Mouse (Mus musculus) midbrain, embryonic 14.5 days (tissue): ENCODE measurements around the gene Mdfic. TPM values are rescaled to one million over a fixed set of nuclear protein-coding genes. Genes with fewer than 3 reads are reported as not detected.
A peak's percentile ranks its signal among the peaks of the same experiment; 100 is the strongest.

ENCODE experiments used
- ATAC-seq: fragments of 200-750 bp; cut with Nextera tagmentation; 2 replicates; pipeline ENCODE4 v1.8.0; 2017; ENCODE audit warnings: moderate number of reproducible peaks, moderate library complexity; ENCODE audit not compliant: low FRiP score, low TSS enrichment
- DNase-seq: peaks from one replicate; pipeline ENCODE4 v3.0.0-alpha.2; 2015
- H3K27ac ChIP-seq: fragments of 300-500 bp; sonication (generic); replicated peaks from 2 replicates; pipeline ENCODE4 v1.5.1; 2014; ENCODE audit warnings: mild to moderate bottlenecking, low read depth, low read length, moderate library complexity
- H3K27me3 ChIP-seq: fragments of 300-500 bp; sonication (generic); 2 replicates; pipeline ENCODE4 v1.6.1; 2014; ENCODE audit warnings: low read length, control low read depth, mixed read lengths; ENCODE audit not compliant: control insufficient read depth, insufficient read depth
- H3K36me3 ChIP-seq: fragments of 300-500 bp; sonication (generic); 2 replicates; pipeline ENCODE4 v1.6.1; 2014; ENCODE audit warnings: low read length, control low read depth; ENCODE audit not compliant: control insufficient read depth, insufficient read depth
- H3K4me1 ChIP-seq: fragments of 300-500 bp; sonication (generic); 2 replicates; pipeline ENCODE4 v1.6.1; 2014; ENCODE audit warnings: mild to moderate bottlenecking, antibody characterized with exemption, low read length, control low read depth; ENCODE audit not compliant: control insufficient read depth, insufficient read depth
- H3K4me2 ChIP-seq: fragments of 300-500 bp; sonication (generic); 2 replicates; pipeline ENCODE4 v1.6.1; 2014; ENCODE audit warnings: mild to moderate bottlenecking, low read length, moderate library complexity
- H3K4me3 ChIP-seq: fragments of 300-500 bp; sonication (generic); replicated peaks from 2 replicates; pipeline ENCODE4 v1.5.1; 2014; ENCODE audit warnings: low read depth, low read length
- H3K9ac ChIP-seq: fragments of 300-500 bp; sonication (generic); replicated peaks from 2 replicates; pipeline ENCODE4 v1.6.1; 2014; ENCODE audit warnings: mild to moderate bottlenecking, low read length, moderate library complexity
- H3K9me3 ChIP-seq: fragments of 300-500 bp; sonication (generic); 2 replicates; pipeline ENCODE4 v1.6.1; 2016; ENCODE audit warnings: low read length, control low read depth, mixed read lengths; ENCODE audit not compliant: control insufficient read depth
- whole genome bisulfite sequencing: fragments of 180-500 bp; shearing (Covaris S2); extraction: QIAGEN DNeasy Blood & Tissue Kit; methylation state at CpG from one replicate; pipeline ENCODE4 v1.1.7; 2014; 5-methylcytosine and 5-hydroxymethylcytosine counted together
- polyA plus RNA-seq: library from polyadenylated mRNA; unstranded; fragments of >200 nt; fragmentation: Nextera tagmentation; extraction: Ambion mirVana; gene quantifications from 2 replicates; pipeline ENCODE4 v1.2.1, GENCODE M21; 2014

The Mdfic gene
- polyA plus RNA-seq, 1 experiment from 2014 or later = 1.1 TPM

- 87% methylated on average over 4 of the region's 4 CpGs for WGBS
- no peak for ATAC-seq
These were observed 10.2 kb downstream of the Mdfic start for GRCm38 (mm10) chr6:15730666-15731065.

GRCm38 (mm10) chr6:15731452-15731851, 11.0 kb downstream of the Mdfic start:
- H3K36me3 ChIP-seq = no peaks in the 10 kb centered on the region
- no peak for ATAC-seq
- 89% methylated on average over 7 of the region's 7 CpGs for WGBS
- DNase-seq = no peak
- H3K9ac ChIP-seq = no peak overlapping the region
- no peaks in the 10 kb centered on the region for H3K9me3 ChIP-seq
- H3K27ac ChIP-seq = no peak overlapping the region
- no peak overlapping the region for H3K4me2 ChIP-seq
- H3K27me3 ChIP-seq = no peaks in the 10 kb centered on the region
- H3K4me3 ChIP-seq = no peak overlapping the region
- no peaks in the 10 kb centered on the region for H3K4me1 ChIP-seq

More at GRCm38 (mm10) chr6:15730666-15731065, 10.2 kb downstream of the Mdfic start:
- no peak overlapping the region for H3K4me3 ChIP-seq
- no peaks in the 10 kb centered on the region for H3K9me3 ChIP-seq
- H3K4me1 ChIP-seq = no peaks in the 10 kb centered on the region
- no peak overlapping the region for H3K9ac ChIP-seq
- no peaks in the 10 kb centered on the region for H3K36me3 ChIP-seq
- no peak overlapping the region for H3K27ac ChIP-seq
- H3K27me3 ChIP-seq = no peaks in the 10 kb centered on the region
- DNase-seq = no peak
- no peak overlapping the region for H3K4me2 ChIP-seq

- Histone ChIP-seq H3K9me3 (no peaks in the 10 kb centered on the region), H3K27ac (no peak overlapping the region), H3K4me2 (no peak overlapping the region), H3K4me3 (no peak overlapping the region), H3K9ac (no peak overlapping the region), H3K4me1 (no peaks in the 10 kb centered on the region), H3K27me3 (no peaks in the 10 kb centered on the region), H3K36me3 (no peaks in the 10 kb centered on the region)
- WGBS = 70% methylated on average over 8 of the region's 8 CpGs
- ATAC-seq (no peak), DNase-seq (peak; percentile 23)
These were observed 17.0 kb downstream of the Mdfic start for GRCm38 (mm10) chr6:15737312-15737911.

GRCm38 (mm10) chr6:15738331-15738943, 18.0 kb downstream of the Mdfic start:
- Histone ChIP-seq H3K4me3 (no peak overlapping the region), H3K9me3 (no peaks in the 10 kb centered on the region), H3K9ac (no peak overlapping the region), H3K27ac (no peak overlapping the region), H3K4me1 (no peaks in the 10 kb centered on the region), H3K27me3 (no peaks in the 10 kb centered on the region), H3K4me2 (no peak overlapping the region), H3K36me3 (no peaks in the 10 kb centered on the region)
- no peak for DNase-seq
- no peak for ATAC-seq
- WGBS = 76% methylated on average over 5 of the region's 5 CpGs

- Histone ChIP-seq H3K27ac (no peak overlapping the region), H3K36me3 (no peaks in the 10 kb centered on the region), H3K4me3 (no peak overlapping the region), H3K4me2 (no peak overlapping the region), H3K27me3 (no peaks in the 10 kb centered on the region), H3K9ac (no peak overlapping the region), H3K9me3 (no peaks in the 10 kb centered on the region), H3K4me1 (no peaks in the 10 kb centered on the region)
- WGBS = 90% methylated on average over 3 of the region's 3 CpGs
- no peak for ATAC-seq
- no peak for DNase-seq
These were observed 18.7 kb downstream of the Mdfic start for GRCm38 (mm10) chr6:15739132-15739531.

- H3K27me3 ChIP-seq = no peaks in the 10 kb centered on the region
- no peaks in the 10 kb centered on the region for H3K4me1 ChIP-seq
- H3K4me2 ChIP-seq = no peak overlapping the region
- ATAC-seq = no peak
- no peak overlapping the region for H3K27ac ChIP-seq
- no peak overlapping the region for H3K4me3 ChIP-seq
- no peak for DNase-seq
- H3K9ac ChIP-seq = no peak overlapping the region
- H3K9me3 ChIP-seq = no peaks in the 10 kb centered on the region
- H3K36me3 ChIP-seq = no peaks in the 10 kb centered on the region
- 83% methylated on average over 6 of the region's 6 CpGs for WGBS
These were observed 22.2 kb downstream of the Mdfic start for GRCm38 (mm10) chr6:15742591-15743149.

- Histone ChIP-seq H3K4me3 (no peak overlapping the region), H3K36me3 (no peaks in the 10 kb centered on the region), H3K27ac (no peak overlapping the region), H3K9me3 (no peaks in the 10 kb centered on the region), H3K27me3 (no peaks in the 10 kb centered on the region), H3K4me1 (no peaks in the 10 kb centered on the region), H3K9ac (no peak overlapping the region), H3K4me2 (no peak overlapping the region)
- DNase-seq (no peak), ATAC-seq (no peak)
- 83% methylated on average over 8 of the region's 8 CpGs for WGBS
These were observed 22.9 kb downstream of the Mdfic start for GRCm38 (mm10) chr6:15743291-15743792.

GRCm38 (mm10) chr6:15743793-15744192, 23.3 kb downstream of the Mdfic start:
- H3K27me3 ChIP-seq = no peaks in the 10 kb centered on the region
- ATAC-seq (no peak), DNase-seq (no peak)
- H3K4me1 ChIP-seq = no peaks in the 10 kb centered on the region
- H3K27ac ChIP-seq = no peak overlapping the region
- H3K36me3 ChIP-seq = no peaks in the 10 kb centered on the region
- 88% methylated on average over 6 of the region's 6 CpGs for WGBS
- no peak overlapping the region for H3K4me2 ChIP-seq
- H3K9ac ChIP-seq = no peak overlapping the region
- H3K9me3 ChIP-seq = no peaks in the 10 kb centered on the region
- no peak overlapping the region for H3K4me3 ChIP-seq

- ATAC-seq (no peak), DNase-seq (peak; percentile 51)
- H3K4me3 ChIP-seq = no peak overlapping the region
- no peaks in the 10 kb centered on the region for H3K27me3 ChIP-seq
- no peak overlapping the region for H3K4me2 ChIP-seq
- no peaks in the 10 kb centered on the region for H3K36me3 ChIP-seq
- H3K9ac ChIP-seq = no peak overlapping the region
- no peak overlapping the region for H3K27ac ChIP-seq
- H3K4me1 ChIP-seq = no peaks in the 10 kb centered on the region
- no peaks in the 10 kb centered on the region for H3K9me3 ChIP-seq
- 51% methylated on average over 6 of the region's 6 CpGs for WGBS
These were observed 24.9 kb downstream of the Mdfic start for GRCm38 (mm10) chr6:15745313-15745712.
